Mouse (Mus musculus) ES-CJ7 (cell line): ENCODE data around the gene P2ry1.

Experiments
- DNase-seq: peaks from one replicate; pipeline ENCODE4 v3.0.0; 2011; ENCODE audit warnings: low read depth, low spot score

P2ry1 gene

GRCm38 (mm10) chr3:61002587-61003501 is at the start of gene P2ry1:
TSS of gene P2ry1 (plus strand) at chr3:61002795.
- DNase-seq = peak; percentile 73

DNA sequence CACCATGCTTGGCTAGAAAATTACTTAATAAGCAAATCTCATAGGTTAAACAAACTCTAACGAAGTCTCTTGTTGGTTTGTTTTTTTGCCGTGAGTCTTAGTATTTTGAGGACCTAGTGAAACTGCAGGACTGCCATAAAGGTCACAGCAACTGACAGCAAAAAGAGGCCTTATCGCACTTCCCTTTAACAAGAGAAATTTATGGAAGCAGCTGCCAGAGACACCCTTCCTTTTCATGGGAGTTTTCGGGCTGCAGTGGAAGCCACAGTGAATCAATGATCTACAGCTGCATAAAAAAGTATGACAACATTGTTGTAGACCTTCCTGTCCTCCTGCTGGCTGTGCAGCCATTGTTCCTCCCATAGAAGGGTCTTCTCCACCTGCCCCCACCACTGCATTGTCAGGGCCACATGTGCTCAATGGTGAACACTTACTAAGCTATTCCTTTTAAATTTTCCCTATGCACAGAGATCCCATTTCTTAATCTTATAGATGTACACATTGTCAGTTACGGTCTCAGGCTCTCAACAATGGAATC is 49.3 kb upstream of the P2ry1 start:
- no peak for DNase-seq

DNA sequence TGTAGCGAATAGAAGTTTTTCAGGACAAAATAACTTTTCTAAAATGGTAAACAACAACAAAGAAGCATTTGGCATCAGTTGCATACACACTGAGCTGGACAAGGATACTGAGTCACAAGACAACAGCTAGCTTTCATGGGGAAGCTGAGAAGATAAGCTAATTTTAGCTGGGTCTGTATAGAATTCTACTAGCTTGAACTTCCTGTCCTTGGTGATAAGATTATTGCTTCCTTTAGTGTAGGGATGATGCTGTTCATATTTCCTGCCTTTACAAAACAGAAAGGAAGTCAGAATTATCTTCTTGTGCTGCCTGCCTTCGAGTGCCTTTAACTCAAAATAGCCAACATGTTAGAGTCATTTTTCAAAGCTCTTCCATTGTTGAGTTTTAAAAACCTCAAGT is 48.5 kb upstream of the P2ry1 start:
- no peak for DNase-seq

- DNase-seq = no peak
Observed at GRCm38 (mm10) chr3:60958769-60959168, 43.8 kb upstream of the P2ry1 start.

- no peak for DNase-seq
Observed at GRCm38 (mm10) chr3:60965137-60965536, 37.5 kb upstream of the P2ry1 start.

DNA sequence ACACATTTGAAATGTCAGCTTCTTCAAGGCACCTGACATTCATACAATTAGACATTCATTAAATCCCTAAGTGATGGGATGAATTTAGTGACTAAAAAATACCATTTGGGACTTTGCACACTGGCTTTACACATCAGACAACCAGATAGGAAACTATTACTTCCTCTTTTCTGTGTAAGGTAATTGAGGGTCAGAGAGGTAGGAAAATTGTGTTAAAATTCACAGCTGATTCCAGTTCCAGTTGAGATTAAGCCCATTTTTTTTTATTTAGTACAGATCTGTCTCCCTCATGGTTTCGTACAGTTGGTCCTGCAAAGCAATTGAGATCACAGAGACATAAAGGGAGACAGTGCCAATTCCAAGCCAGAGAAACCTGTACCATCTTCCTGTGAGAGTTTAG is 27.7 kb upstream of the P2ry1 start:
- DNase-seq = no peak

DNA sequence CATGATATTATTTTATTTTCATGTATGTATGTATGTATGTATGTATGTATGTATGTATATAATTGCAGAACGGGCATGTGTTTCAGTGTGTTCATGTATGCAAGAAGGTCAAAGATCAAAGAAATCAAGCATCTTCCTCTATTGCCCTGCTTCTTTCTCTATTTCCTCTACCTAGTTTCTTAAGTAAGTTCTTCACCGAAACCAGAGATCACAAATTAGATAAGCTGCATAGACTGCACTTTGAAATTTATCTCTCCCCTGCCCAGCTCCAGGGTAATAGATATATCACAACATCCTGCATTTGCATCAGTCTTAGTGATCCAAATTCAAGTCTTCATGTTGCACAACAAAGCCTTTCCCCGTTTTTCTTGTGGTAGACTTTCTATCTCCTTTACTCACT is 20.5 kb upstream of the P2ry1 start:
- DNase-seq = no peak

DNA sequence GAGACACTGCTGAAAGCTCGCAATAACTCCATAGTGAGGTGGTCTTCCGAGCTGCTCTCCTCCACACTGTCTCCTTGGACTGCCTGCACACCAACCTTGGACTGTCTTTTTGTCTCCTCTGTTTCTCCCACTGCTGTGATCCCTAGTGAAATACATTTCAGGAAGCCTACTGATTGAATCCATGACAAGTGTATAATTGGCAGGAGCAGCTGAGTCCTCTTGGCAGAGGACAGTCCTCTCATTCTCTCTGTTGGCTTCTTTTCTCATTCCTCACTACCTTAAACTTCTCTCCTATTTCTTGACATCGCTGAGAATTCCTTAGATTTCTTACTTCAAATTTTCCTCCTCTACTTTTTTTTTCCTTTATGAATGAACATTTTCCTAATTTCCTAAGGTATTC is 4.5 kb upstream of the P2ry1 start:
- no peak for DNase-seq

- DNase-seq = no peak
Observed at GRCm38 (mm10) chr3:60999715-61000114, 2.9 kb upstream of the P2ry1 start.

GRCm38 (mm10) chr3:61000747-61001146 is 1.8 kb upstream of the P2ry1 start:
- no peak for DNase-seq

GRCm38 (mm10) chr3:61001852-61002586 is 576 bp upstream of the P2ry1 start:
- DNase-seq = peak; percentile 36

GRCm38 (mm10) chr3:61004611-61005010 is 2.0 kb downstream of the P2ry1 start:
- no peak for DNase-seq

- DNase-seq = no peak
Observed at GRCm38 (mm10) chr3:61011660-61012059, 9.1 kb downstream of the P2ry1 start.

GRCm38 (mm10) chr3:61012550-61012949 is 10.0 kb downstream of the P2ry1 start:
- DNase-seq = no peak

DNA sequence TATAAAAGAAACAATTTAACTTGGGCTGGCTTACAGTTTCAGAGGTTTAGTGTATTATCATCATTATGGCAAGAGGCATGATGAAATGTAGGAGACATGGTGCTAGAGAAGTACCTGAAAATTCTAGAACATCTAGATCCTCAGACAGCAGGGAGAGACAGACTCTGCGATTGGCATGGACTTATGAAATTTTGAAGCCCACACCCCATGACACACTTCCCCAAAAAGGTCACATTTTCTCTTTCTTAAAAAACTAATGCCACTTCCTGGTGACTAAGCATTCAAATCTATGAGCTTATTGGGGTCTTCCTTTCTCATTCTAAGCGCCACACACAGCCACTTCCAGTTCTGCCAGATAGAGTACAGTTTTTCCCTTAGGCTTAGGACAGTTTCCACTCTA is 14.1 kb downstream of the P2ry1 start:
- no peak for DNase-seq

DNA sequence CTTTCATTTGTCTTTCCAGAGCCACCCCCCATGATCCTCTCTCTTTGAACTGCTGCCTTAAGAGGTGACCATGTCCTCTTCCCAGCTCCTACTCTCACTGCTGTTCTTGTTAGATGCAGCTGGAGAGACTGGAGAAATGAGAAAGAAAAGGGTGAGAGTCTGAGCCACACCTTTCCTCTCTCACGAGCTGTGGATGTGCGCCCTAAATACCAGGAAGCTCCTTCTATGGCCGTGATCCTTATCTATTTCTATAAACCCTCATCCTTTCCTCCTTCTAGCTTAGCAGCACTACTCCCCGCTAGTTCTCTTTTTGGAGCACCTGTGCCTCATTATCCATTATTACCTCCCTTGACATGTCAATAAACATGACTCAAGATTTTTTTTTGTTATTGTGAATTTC is 29.5 kb downstream of the P2ry1 start:
- DNase-seq = no peak

GRCm38 (mm10) chr3:61035633-61036032 is 33.0 kb downstream of the P2ry1 start:
- no peak for DNase-seq

- no peak for DNase-seq
Observed at GRCm38 (mm10) chr3:61039916-61040315, 37.3 kb downstream of the P2ry1 start.

- no peak for DNase-seq
Observed at GRCm38 (mm10) chr3:61049976-61050672, 47.5 kb downstream of the P2ry1 start.
